Mouse (Mus musculus) liver, embryonic 13.5 days (tissue): ENCODE measurements around the gene Osbpl7. TPM values are rescaled to one million over a fixed set of nuclear protein-coding genes. Genes with fewer than 3 reads are reported as not detected.

ENCODE experiments used
- ATAC-seq: fragments of 200-750 bp; cut with Nextera tagmentation; 2 replicates; pipeline ENCODE4 v1.8.0; 2017; ENCODE audit warnings: low read depth, mild to moderate bottlenecking, moderate number of reproducible peaks, moderate library complexity
- DNase-seq: peaks from one replicate; pipeline ENCODE4 v3.0.0; 2022
- H3K27ac ChIP-seq: fragments of 300-500 bp; sonication (generic); 2 replicates; pipeline ENCODE4 v1.5.1; 2015; ENCODE audit warnings: moderate library complexity, mild to moderate bottlenecking, inconsistent platforms
- H3K27me3 ChIP-seq: fragments of 300-500 bp; sonication (generic); 2 replicates; pipeline ENCODE4 v1.6.1; 2015; ENCODE audit warnings: mild to moderate bottlenecking, inconsistent platforms
- H3K36me3 ChIP-seq: fragments of 300-500 bp; sonication (generic); 2 replicates; pipeline ENCODE4 v1.6.1; 2015; ENCODE audit warnings: mild to moderate bottlenecking, inconsistent platforms
- H3K4me1 ChIP-seq: fragments of 300-500 bp; sonication (generic); replicated peaks from 2 replicates; pipeline ENCODE4 v1.6.1; 2015; ENCODE audit warnings: inconsistent platforms
- H3K4me2 ChIP-seq: fragments of 300-500 bp; sonication (generic); 2 replicates; pipeline ENCODE4 v1.6.1; 2015; ENCODE audit warnings: inconsistent platforms, mild to moderate bottlenecking, moderate library complexity
- H3K4me3 ChIP-seq: fragments of 300-500 bp; sonication (generic); replicated peaks from 2 replicates; pipeline ENCODE4 v1.5.1; 2015; ENCODE audit warnings: mild to moderate bottlenecking, inconsistent platforms
- H3K9ac ChIP-seq: fragments of 300-500 bp; sonication (generic); 2 replicates; pipeline ENCODE4 v1.6.1; 2015; ENCODE audit warnings: mild to moderate bottlenecking, inconsistent platforms
- H3K9me3 ChIP-seq: fragments of 300-500 bp; sonication (generic); replicated peaks from 2 replicates; pipeline ENCODE4 v1.6.1; 2016; ENCODE audit warnings: inconsistent platforms
- WGBS: fragments of 180-500 bp; shearing (Covaris S2); methylation state at CpG from one replicate; pipeline ENCODE4 v1.1.7; 2015; ENCODE audit not compliant: insufficient replicate concordance; 5-methylcytosine and 5-hydroxymethylcytosine counted together
- polyA plus RNA-seq: library from polyadenylated mRNA; unstranded; fragments of >200 nt; fragmentation: Nextera tagmentation; extraction: Ambion mirVana; gene quantifications from 2 replicates; pipeline ENCODE4 v1.2.1, GENCODE M21; 2015

The Osbpl7 gene
- polyA plus RNA-seq, 1 experiment from 2014 or later: 2.7 TPM

- Histone ChIP-seq H3K36me3 (peaks cover 20% of the 10 kb centered on the region), H3K27ac (peak within 1 kb of the TSS; percentile 79), H3K27me3 (no peaks in the 10 kb centered on the region), H3K4me3 (peak within 1 kb of the TSS; percentile 85), H3K9me3 (no peaks in the 10 kb centered on the region), H3K4me2 (peak within 1 kb of the TSS; percentile 92), H3K9ac (peak within 1 kb of the TSS; percentile 87), H3K4me1 (peaks cover 22% of the 10 kb centered on the region)
- under 1% methylated on average over 48 of the region's 48 CpGs for WGBS
- peak; percentile 90 for ATAC-seq
- peak; percentile 88 for DNase-seq
Measured at GRCm38 (mm10) chr11:97041022-97041899, 9.2 kb upstream of the Osbpl7 start, which contains the start of the genes Lrrc46 and Mrpl10. TSS of gene Lrrc46 (minus strand) at chr11:97041407. TSS of gene Mrpl10 (plus strand) at chr11:97041560.

- H3K4me3 ChIP-seq: no peak overlapping the region
- H3K9me3 ChIP-seq: no peaks in the 10 kb centered on the region
- no peak for ATAC-seq
- DNase-seq: no peak
- H3K4me1 ChIP-seq: peaks cover 22% of the 10 kb centered on the region
- H3K9ac ChIP-seq: no peak overlapping the region
- no peaks in the 10 kb centered on the region for H3K27me3 ChIP-seq
- 82% methylated on average over 8 of the region's 8 CpGs for WGBS
- H3K4me2 ChIP-seq: no peak overlapping the region
- H3K27ac ChIP-seq: no peak overlapping the region
- peaks cover 43% of the 10 kb centered on the region for H3K36me3 ChIP-seq
Measured at GRCm38 (mm10) chr11:97044902-97045301, 5.5 kb upstream of the Osbpl7 start.

GRCm38 (mm10) chr11:97045861-97046260 lies 4.6 kb upstream of the Osbpl7 start:
- Histone ChIP-seq H3K4me2 (no peak overlapping the region), H3K27me3 (no peaks in the 10 kb centered on the region), H3K27ac (no peak overlapping the region), H3K9me3 (no peaks in the 10 kb centered on the region), H3K4me3 (no peak overlapping the region), H3K9ac (no peak overlapping the region), H3K36me3 (peaks cover 43% of the 10 kb centered on the region), H3K4me1 (peaks cover 23% of the 10 kb centered on the region)
- 71% methylated on average over 7 of the region's 7 CpGs for WGBS
- DNase-seq: no peak
- no peak for ATAC-seq

GRCm38 (mm10) chr11:97048090-97048650 lies 2.3 kb upstream of the Osbpl7 start:
- WGBS: 82% methylated on average over 8 of the region's 8 CpGs
- DNase-seq (no peak), ATAC-seq (no peak)
- Histone ChIP-seq H3K4me3 (no peak overlapping the region), H3K4me1 (peaks cover 31% of the 10 kb centered on the region), H3K9me3 (no peaks in the 10 kb centered on the region), H3K27me3 (no peaks in the 10 kb centered on the region), H3K4me2 (no peak overlapping the region), H3K27ac (no peak overlapping the region), H3K36me3 (peaks cover 46% of the 10 kb centered on the region), H3K9ac (no peak overlapping the region)

- Histone ChIP-seq H3K36me3 (peaks cover 48% of the 10 kb centered on the region), H3K4me2 (peak overlapping the region; percentile 85; the same call in 1 of the 2 replicates)
- WGBS: 70% methylated on average over 6 of the region's 6 CpGs
Measured at GRCm38 (mm10) chr11:97049492-97050085, 839 bp upstream of the Osbpl7 start.

GRCm38 (mm10) chr11:97050944-97051586 lies 637 bp downstream of the Osbpl7 start:
- ATAC-seq (peak; percentile 6; the same call in 1 of the 2 replicates), DNase-seq (no peak)
- Histone ChIP-seq H3K27ac (peak overlapping the region; percentile 71), H3K4me1 (peaks cover 28% of the 10 kb centered on the region), H3K9me3 (no peaks in the 10 kb centered on the region), H3K9ac (peak overlapping the region; percentile 80), H3K4me3 (peak overlapping the region; percentile 71), H3K36me3 (peaks cover 50% of the 10 kb centered on the region), H3K4me2 (peak overlapping the region; percentile 85), H3K27me3 (no peaks in the 10 kb centered on the region)
- WGBS: 12% methylated on average over 13 of the region's 13 CpGs

More at GRCm38 (mm10) chr11:97049492-97050085, 839 bp upstream of the Osbpl7 start:
- H3K27ac ChIP-seq: no peak overlapping the region
- no peak for DNase-seq
- ATAC-seq: no peak
- no peaks in the 10 kb centered on the region for H3K27me3 ChIP-seq
- no peak overlapping the region for H3K9ac ChIP-seq
- no peaks in the 10 kb centered on the region for H3K9me3 ChIP-seq
- H3K4me1 ChIP-seq: peaks cover 28% of the 10 kb centered on the region
- H3K4me3 ChIP-seq: no peak overlapping the region

- ATAC-seq (peak; percentile 77), DNase-seq (peak; percentile 67)
- Histone ChIP-seq H3K4me2 (peak overlapping the region; percentile 85), H3K27ac (no peak overlapping the region), H3K9ac (peak overlapping the region; percentile 80), H3K4me3 (peak overlapping the region; percentile 71), H3K9me3 (no peaks in the 10 kb centered on the region), H3K27me3 (no peaks in the 10 kb centered on the region), H3K36me3 (peaks cover 52% of the 10 kb centered on the region), H3K4me1 (peaks cover 28% of the 10 kb centered on the region)
- 18% methylated on average over 11 of the region's 11 CpGs for WGBS
Measured at GRCm38 (mm10) chr11:97052219-97052646, 1.8 kb downstream of the Osbpl7 start.

GRCm38 (mm10) chr11:97063274-97063920 lies 13.0 kb downstream of the Osbpl7 start:
- H3K4me3 ChIP-seq: no peak overlapping the region
- no peak for DNase-seq
- WGBS: 53% methylated on average over 9 of the region's 9 CpGs
- no peak overlapping the region for H3K9ac ChIP-seq
- peaks cover 12% of the 10 kb centered on the region for H3K4me1 ChIP-seq
- peaks cover 29% of the 10 kb centered on the region for H3K36me3 ChIP-seq
- H3K27me3 ChIP-seq: no peaks in the 10 kb centered on the region
- no peak overlapping the region for H3K27ac ChIP-seq
- no peaks in the 10 kb centered on the region for H3K9me3 ChIP-seq
- ATAC-seq: no peak
- H3K4me2 ChIP-seq: no peak overlapping the region

- Histone ChIP-seq H3K4me2 (no peak overlapping the region), H3K9me3 (no peaks in the 10 kb centered on the region), H3K9ac (no peak overlapping the region), H3K4me3 (no peak overlapping the region), H3K27me3 (no peaks in the 10 kb centered on the region), H3K36me3 (peaks cover 28% of the 10 kb centered on the region), H3K27ac (no peak overlapping the region), H3K4me1 (peaks cover 12% of the 10 kb centered on the region)
- DNase-seq: no peak
- no peak for ATAC-seq
- 76% methylated on average over 3 of the region's 3 CpGs for WGBS
Measured at GRCm38 (mm10) chr11:97063921-97064295, 13.5 kb downstream of the Osbpl7 start.

- 75% methylated on average over 12 of the region's 12 CpGs for WGBS
- H3K9ac ChIP-seq: no peak overlapping the region
- no peak overlapping the region for H3K4me2 ChIP-seq
- ATAC-seq (no peak), DNase-seq (no peak)
- H3K4me3 ChIP-seq: no peak overlapping the region
- no peaks in the 10 kb centered on the region for H3K9me3 ChIP-seq
- H3K36me3 ChIP-seq: peaks cover 14% of the 10 kb centered on the region
- peaks cover 12% of the 10 kb centered on the region for H3K4me1 ChIP-seq
- no peaks in the 10 kb centered on the region for H3K27me3 ChIP-seq
- H3K27ac ChIP-seq: no peak overlapping the region
Measured at GRCm38 (mm10) chr11:97065538-97066295, 15.3 kb downstream of the Osbpl7 start.
